Mouse (Mus musculus) limb, embryonic 12.5 days (tissue): Measurements from ENCODE around the gene Trpv4. TPM values are rescaled to one million over a fixed set of nuclear protein-coding genes. Genes with fewer than 3 reads are reported as not detected.

ENCODE experiments used
- ATAC-seq: fragments of 200-750 bp; cut with Nextera tagmentation; 2 replicates; pipeline ENCODE4 v1.8.0; 2017; ENCODE audit warnings: low read depth, moderate TSS enrichment; ENCODE audit not compliant: insufficient number of reproducible peaks, insufficient read depth, low FRiP score, low TSS enrichment
- H3K27ac ChIP-seq: fragments of 300-500 bp; sonication (generic); 2 replicates; pipeline ENCODE4 v1.5.1; 2016; ENCODE audit warnings: mild to moderate bottlenecking, moderate library complexity
- H3K27me3 ChIP-seq: fragments of 300-500 bp; sonication (generic); 2 replicates; pipeline ENCODE4 v1.6.1; 2016; ENCODE audit warnings: mild to moderate bottlenecking, moderate library complexity
- H3K36me3 ChIP-seq: fragments of 300-500 bp; sonication (generic); 2 replicates; pipeline ENCODE4 v1.6.1; 2016; ENCODE audit warnings: mild to moderate bottlenecking, moderate library complexity
- H3K4me1 ChIP-seq: fragments of 300-500 bp; sonication (generic); replicated peaks from 2 replicates; pipeline ENCODE4 v1.6.1; 2016
- H3K4me2 ChIP-seq: fragments of 300-500 bp; sonication (generic); 2 replicates; pipeline ENCODE4 v1.6.1; 2016; ENCODE audit warnings: mild to moderate bottlenecking, moderate library complexity
- H3K4me3 ChIP-seq: fragments of 300-500 bp; sonication (generic); replicated peaks from 2 replicates; pipeline ENCODE4 v1.5.1; 2016; ENCODE audit warnings: mild to moderate bottlenecking
- H3K9ac ChIP-seq: fragments of 300-500 bp; sonication (generic); replicated peaks from 2 replicates; pipeline ENCODE4 v1.6.1; 2016; ENCODE audit warnings: mild to moderate bottlenecking, moderate library complexity
- H3K9me3 ChIP-seq: fragments of 300-500 bp; sonication (generic); 2 replicates; pipeline ENCODE4 v1.6.1; 2016; ENCODE audit warnings: mild to moderate bottlenecking, moderate library complexity
- WGBS: fragments of 180-500 bp; shearing (Covaris S2); methylation state at CpG from one replicate; pipeline ENCODE4 v1.1.7; 2016; 5-methylcytosine and 5-hydroxymethylcytosine counted together
- polyA plus RNA-seq: library from polyadenylated mRNA; unstranded; fragments of >200 nt; fragmentation: Nextera tagmentation; extraction: Ambion mirVana; gene quantifications from 2 replicates; pipeline ENCODE4 v1.2.1, GENCODE M21; 2016

Trpv4 gene
- polyA plus RNA-seq, 1 experiment from 2014 or later, result 2.5 TPM

- peak; percentile 50 for ATAC-seq
- H3K9me3 ChIP-seq, result no peaks in the 10 kb centered on the region
- peak overlapping the region; percentile 58 for H3K4me2 ChIP-seq
- 0 out of 2 replicates have a peak overlapping the region, but pooled peaks have one; percentile 20 for H3K27ac ChIP-seq
- peak overlapping the region; percentile 30 for H3K4me3 ChIP-seq
- WGBS, result 3% methylated on average over 27 of the region's 27 CpGs
- peaks cover 21% of the 10 kb centered on the region; the same call in 1 of the 2 replicates for H3K27me3 ChIP-seq
- 0 out of 2 replicates have a peak overlapping the region, but pooled peaks have one; percentile 23 for H3K9ac ChIP-seq
- peaks cover 36% of the 10 kb centered on the region for H3K4me1 ChIP-seq
- H3K36me3 ChIP-seq, result no peaks in the 10 kb centered on the region
Measured at GRCm38 (mm10) chr5:114647211-114647974, 10.8 kb downstream of the Trpv4 start.

GRCm38 (mm10) chr5:114645916-114646315 is 12.3 kb downstream of the Trpv4 start:
- 82% methylated on average over 5 of the region's 5 CpGs for WGBS
- Histone ChIP-seq H3K4me1 (peaks cover 27% of the 10 kb centered on the region), H3K27me3 (peaks cover 30% of the 10 kb centered on the region), H3K9ac (no peak overlapping the region), H3K4me2 (no peak overlapping the region), H3K27ac (no peak overlapping the region), H3K36me3 (no peaks in the 10 kb centered on the region), H3K4me3 (no peak overlapping the region), H3K9me3 (no peaks in the 10 kb centered on the region)
- no peak for ATAC-seq

- H3K4me3 ChIP-seq, result no peak overlapping the region
- H3K36me3 ChIP-seq, result no peaks in the 10 kb centered on the region
- 0 out of 2 replicates have a peak overlapping the region, but pooled peaks have one; percentile 34 for H3K9ac ChIP-seq
- peaks cover 34% of the 10 kb centered on the region for H3K27me3 ChIP-seq
- no peak overlapping the region for H3K4me2 ChIP-seq
- 34% methylated on average over 6 of the region's 6 CpGs for WGBS
- no peak for ATAC-seq
- peaks cover 17% of the 10 kb centered on the region for H3K4me1 ChIP-seq
- H3K9me3 ChIP-seq, result no peaks in the 10 kb centered on the region
- no peak overlapping the region for H3K27ac ChIP-seq
Measured at GRCm38 (mm10) chr5:114644918-114645317, 13.3 kb downstream of the Trpv4 start.

GRCm38 (mm10) chr5:114640809-114641208 is 17.4 kb downstream of the Trpv4 start:
- ATAC-seq, result no peak
- peaks cover 12% of the 10 kb centered on the region for H3K4me1 ChIP-seq
- 74% methylated on average over 10 of the region's 10 CpGs for WGBS
- no peak overlapping the region for H3K4me3 ChIP-seq
- H3K9me3 ChIP-seq, result no peaks in the 10 kb centered on the region
- peaks cover 56% of the 10 kb centered on the region for H3K27me3 ChIP-seq
- H3K36me3 ChIP-seq, result no peaks in the 10 kb centered on the region
- H3K9ac ChIP-seq, result no peak overlapping the region
- H3K27ac ChIP-seq, result no peak overlapping the region
- no peak overlapping the region for H3K4me2 ChIP-seq

GRCm38 (mm10) chr5:114639645-114639957 is 18.6 kb downstream of the Trpv4 start:
- no peaks in the 10 kb centered on the region for H3K9me3 ChIP-seq
- H3K4me3 ChIP-seq, result no peak overlapping the region
- peaks cover 8% of the 10 kb centered on the region; the same call in 1 of the 2 replicates for H3K4me1 ChIP-seq
- H3K27me3 ChIP-seq, result peaks cover 67% of the 10 kb centered on the region
- H3K36me3 ChIP-seq, result no peaks in the 10 kb centered on the region
- no peak overlapping the region for H3K9ac ChIP-seq
- ATAC-seq, result no peak
- 39% methylated on average over 7 of the region's 7 CpGs for WGBS
- peak overlapping the region; percentile 43 for H3K4me2 ChIP-seq
- no peak overlapping the region for H3K27ac ChIP-seq

- Histone ChIP-seq H3K4me3 (0 out of 2 replicates have a peak overlapping the region, but pooled peaks have one; percentile 16), H3K36me3 (no peaks in the 10 kb centered on the region), H3K9me3 (no peaks in the 10 kb centered on the region), H3K27ac (no peak overlapping the region), H3K9ac (no peak overlapping the region), H3K27me3 (peaks cover 65% of the 10 kb centered on the region), H3K4me2 (peak overlapping the region; percentile 43), H3K4me1 (peaks cover 8% of the 10 kb centered on the region; the same call in 1 of the 2 replicates)
- ATAC-seq, result 0 out of 2 replicates have a peak, but pooled peaks have one; percentile 16
- WGBS, result 15% methylated on average over 22 of the region's 22 CpGs
Measured at GRCm38 (mm10) chr5:114638769-114639644, 19.2 kb downstream of the Trpv4 start.

- H3K27ac ChIP-seq, result no peak overlapping the region
- H3K36me3 ChIP-seq, result no peaks in the 10 kb centered on the region
- no peaks in the 10 kb centered on the region for H3K9me3 ChIP-seq
- no peak for ATAC-seq
- H3K4me1 ChIP-seq, result peaks cover 8% of the 10 kb centered on the region; the same call in 1 of the 2 replicates
- 80% methylated on average over 25 of the region's 25 CpGs for WGBS
- no peak overlapping the region for H3K4me3 ChIP-seq
- H3K9ac ChIP-seq, result no peak overlapping the region
- H3K27me3 ChIP-seq, result peaks cover 52% of the 10 kb centered on the region
- no peak overlapping the region for H3K4me2 ChIP-seq
Measured at GRCm38 (mm10) chr5:114636091-114636490, 22.1 kb downstream of the Trpv4 start.

GRCm38 (mm10) chr5:114631336-114631735 is 26.9 kb downstream of the Trpv4 start:
- Histone ChIP-seq H3K9ac (no peak overlapping the region), H3K36me3 (no peaks in the 10 kb centered on the region), H3K4me2 (no peak overlapping the region), H3K27ac (no peak overlapping the region), H3K9me3 (no peaks in the 10 kb centered on the region), H3K27me3 (peaks cover 18% of the 10 kb centered on the region), H3K4me1 (no peaks in the 10 kb centered on the region), H3K4me3 (no peak overlapping the region)
- ATAC-seq, result no peak
- WGBS, result 51% methylated on average over 2 of the region's 2 CpGs

GRCm38 (mm10) chr5:114625590-114625989 is 32.6 kb downstream of the Trpv4 start:
- Histone ChIP-seq H3K36me3 (no peaks in the 10 kb centered on the region), H3K4me1 (no peaks in the 10 kb centered on the region), H3K27ac (no peak overlapping the region), H3K4me3 (no peak overlapping the region), H3K4me2 (no peak overlapping the region), H3K27me3 (peaks cover 9% of the 10 kb centered on the region), H3K9me3 (peaks cover 4% of the 10 kb centered on the region; the same call in 1 of the 2 replicates), H3K9ac (no peak overlapping the region)
- ATAC-seq, result no peak
- WGBS, result 24% methylated on average over 3 of the region's 3 CpGs

GRCm38 (mm10) chr5:114620305-114620704 is 37.9 kb downstream of the Trpv4 start:
- Histone ChIP-seq H3K9me3 (peaks cover 4% of the 10 kb centered on the region; the same call in 1 of the 2 replicates), H3K27me3 (peaks cover 16% of the 10 kb centered on the region), H3K4me2 (no peak overlapping the region), H3K27ac (no peak overlapping the region), H3K4me3 (no peak overlapping the region), H3K4me1 (no peaks in the 10 kb centered on the region), H3K36me3 (no peaks in the 10 kb centered on the region), H3K9ac (no peak overlapping the region)
- WGBS, result 42% methylated on average over 6 of the region's 6 CpGs
- ATAC-seq, result no peak

GRCm38 (mm10) chr5:114618851-114619250 is 39.4 kb downstream of the Trpv4 start:
- Histone ChIP-seq H3K36me3 (no peaks in the 10 kb centered on the region), H3K4me2 (no peak overlapping the region), H3K9ac (no peak overlapping the region), H3K4me3 (no peak overlapping the region), H3K4me1 (no peaks in the 10 kb centered on the region), H3K9me3 (peaks cover 2% of the 10 kb centered on the region; the same call in 1 of the 2 replicates), H3K27me3 (peaks cover 26% of the 10 kb centered on the region), H3K27ac (no peak overlapping the region)
- ATAC-seq, result no peak
- 33% methylated on average over 8 of the region's 8 CpGs for WGBS
